Mouse (Mus musculus): Measurements from ENCODE around the gene Tmem191c. TPM values are rescaled to one million over a fixed set of nuclear protein-coding genes. Genes with fewer than 3 reads are reported as not detected.

Tmem191c gene
- polyA plus RNA-seq, 1 experiment from 2014 or later: 12.6 TPM

- H3K27me3 ChIP-seq: no peaks in the 10 kb centered on the region
- no peak overlapping the region for H3K4me3 ChIP-seq
- H3K27ac ChIP-seq: no peak overlapping the region
- 89% methylated on average over 5 of the region's 5 CpGs for WGBS
- no peak overlapping the region for H3K4me2 ChIP-seq (replicated peaks)
- H3K9ac ChIP-seq: no peak overlapping the region
- no peaks in the 10 kb centered on the region for H3K4me1 ChIP-seq
- peaks cover 5% of the 10 kb centered on the region; the same call in 1 of the 2 replicates for H3K9me3 ChIP-seq
- H3K36me3 ChIP-seq: no peaks in the 10 kb centered on the region
- no peak for ATAC-seq (ENCODE audit: low FRiP score, low read depth)
Observed at GRCm38 (mm10) chr16:17269872-17270271, 6.0 kb upstream of the Tmem191c start.

GRCm38 (mm10) chr16:17271124-17271523 lies 4.8 kb upstream of the Tmem191c start:
- ATAC-seq (ENCODE audit: low FRiP score, low read depth): no peak
- Histone ChIP-seq H3K4me2 (replicated peaks) (no peak overlapping the region), H3K4me3 (no peak overlapping the region), H3K4me1 (no peaks in the 10 kb centered on the region), H3K9me3 (peaks cover 5% of the 10 kb centered on the region; the same call in 1 of the 2 replicates), H3K27ac (no peak overlapping the region), H3K9ac (no peak overlapping the region), H3K36me3 (no peaks in the 10 kb centered on the region), H3K27me3 (no peaks in the 10 kb centered on the region)
- WGBS: 73% methylated on average over 4 of the region's 4 CpGs

- H3K27me3 ChIP-seq: peaks cover 2% of the 10 kb centered on the region
- H3K4me3 ChIP-seq: no peak overlapping the region
- WGBS: 67% methylated on average over 6 of the region's 6 CpGs
- peaks cover 4% of the 10 kb centered on the region for H3K4me1 ChIP-seq
- peaks cover 5% of the 10 kb centered on the region; the same call in 1 of the 2 replicates for H3K9me3 ChIP-seq
- ATAC-seq (ENCODE audit: low FRiP score, low read depth): no peak
- no peak overlapping the region for H3K4me2 ChIP-seq (replicated peaks)
- H3K27ac ChIP-seq: no peak overlapping the region
- H3K36me3 ChIP-seq: no peaks in the 10 kb centered on the region
- H3K9ac ChIP-seq: no peak overlapping the region
Observed at GRCm38 (mm10) chr16:17271856-17272255, 4.0 kb upstream of the Tmem191c start.

GRCm38 (mm10) chr16:17276164-17277151 lies 581 bp downstream of the Tmem191c start:
- WGBS: under 1% methylated on average over 62 of the region's 62 CpGs
- Histone ChIP-seq H3K27ac (peak overlapping the region; percentile 48; the same call in 1 of the 2 replicates), H3K4me3 (peak overlapping the region; percentile 60), H3K4me1 (peaks cover 19% of the 10 kb centered on the region), H3K36me3 (peaks cover 25% of the 10 kb centered on the region), H3K27me3 (peaks cover 31% of the 10 kb centered on the region), H3K9me3 (no peaks in the 10 kb centered on the region), H3K4me2 (replicated peaks) (peak overlapping the region; percentile 96), H3K9ac (peak overlapping the region; percentile 67)
- ATAC-seq (ENCODE audit: low FRiP score, low read depth): peak; percentile 90

- H3K4me3 ChIP-seq: peak overlapping the region; percentile 60
- WGBS: 3% methylated on average over 61 of the region's 61 CpGs
- H3K27me3 ChIP-seq: peaks cover 31% of the 10 kb centered on the region
- peaks cover 36% of the 10 kb centered on the region for H3K36me3 ChIP-seq
- no peak overlapping the region for H3K27ac ChIP-seq
- H3K9me3 ChIP-seq: no peaks in the 10 kb centered on the region
- H3K4me2 ChIP-seq (replicated peaks): peak overlapping the region; percentile 96
- ATAC-seq (ENCODE audit: low FRiP score, low read depth): peak; percentile 2; the same call in 1 of the 2 replicates
- peaks cover 19% of the 10 kb centered on the region for H3K4me1 ChIP-seq
- H3K9ac ChIP-seq: peak overlapping the region; percentile 46
Observed at GRCm38 (mm10) chr16:17277342-17278211, 1.7 kb downstream of the Tmem191c start.

GRCm38 (mm10) chr16:17280471-17280870 lies 4.6 kb downstream of the Tmem191c start:
- Histone ChIP-seq H3K4me2 (replicated peaks) (no peak overlapping the region), H3K9me3 (no peaks in the 10 kb centered on the region), H3K27ac (no peak overlapping the region), H3K4me3 (no peak overlapping the region), H3K27me3 (peaks cover 31% of the 10 kb centered on the region), H3K4me1 (peaks cover 19% of the 10 kb centered on the region), H3K9ac (no peak overlapping the region), H3K36me3 (peaks cover 65% of the 10 kb centered on the region)
- 89% methylated on average over 11 of the region's 11 CpGs for WGBS
- ATAC-seq (ENCODE audit: low FRiP score, low read depth): no peak

GRCm38 (mm10) chr16:17283151-17283550 lies 7.3 kb downstream of the Tmem191c start:
- Histone ChIP-seq H3K4me3 (no peak overlapping the region), H3K27ac (no peak overlapping the region), H3K36me3 (peaks cover 89% of the 10 kb centered on the region), H3K27me3 (peaks cover 16% of the 10 kb centered on the region), H3K4me1 (peaks cover 2% of the 10 kb centered on the region; the same call in 1 of the 2 replicates), H3K9ac (no peak overlapping the region), H3K4me2 (replicated peaks) (no peak overlapping the region), H3K9me3 (no peaks in the 10 kb centered on the region)
- ATAC-seq (ENCODE audit: low FRiP score, low read depth): no peak
- 82% methylated on average over 6 of the region's 6 CpGs for WGBS

GRCm38 (mm10) chr16:17287103-17287502 lies 11.2 kb downstream of the Tmem191c start:
- H3K4me3 ChIP-seq: no peak overlapping the region
- no peaks in the 10 kb centered on the region for H3K27me3 ChIP-seq
- no peak overlapping the region for H3K4me2 ChIP-seq (replicated peaks)
- H3K9me3 ChIP-seq: no peaks in the 10 kb centered on the region
- no peak overlapping the region for H3K27ac ChIP-seq
- H3K36me3 ChIP-seq: peaks cover 84% of the 10 kb centered on the region
- 92% methylated on average over 2 of the region's 2 CpGs for WGBS
- no peaks in the 10 kb centered on the region for H3K4me1 ChIP-seq
- ATAC-seq (ENCODE audit: low FRiP score, low read depth): no peak
- no peak overlapping the region for H3K9ac ChIP-seq

- H3K4me1 ChIP-seq: no peaks in the 10 kb centered on the region
- no peaks in the 10 kb centered on the region for H3K9me3 ChIP-seq
- no peaks in the 10 kb centered on the region for H3K27me3 ChIP-seq
- no peak overlapping the region for H3K4me2 ChIP-seq (replicated peaks)
- H3K9ac ChIP-seq: no peak overlapping the region
- H3K4me3 ChIP-seq: no peak overlapping the region
- H3K36me3 ChIP-seq: peaks cover 73% of the 10 kb centered on the region
- ATAC-seq (ENCODE audit: low FRiP score, low read depth): no peak
- no peak overlapping the region for H3K27ac ChIP-seq
- 94% methylated on average over 2 of the region's 2 CpGs for WGBS
Observed at GRCm38 (mm10) chr16:17291016-17291415, 15.1 kb downstream of the Tmem191c start.

GRCm38 (mm10) chr16:17292751-17293150 lies 16.9 kb downstream of the Tmem191c start:
- H3K9me3 ChIP-seq: no peaks in the 10 kb centered on the region
- H3K27ac ChIP-seq: no peak overlapping the region
- H3K36me3 ChIP-seq: peaks cover 74% of the 10 kb centered on the region
- no peak overlapping the region for H3K4me3 ChIP-seq
- no peak overlapping the region for H3K9ac ChIP-seq
- no peaks in the 10 kb centered on the region for H3K4me1 ChIP-seq
- H3K27me3 ChIP-seq: no peaks in the 10 kb centered on the region
- no peak for ATAC-seq (ENCODE audit: low FRiP score, low read depth)
- 2% methylated on average over 2 of the region's 2 CpGs for whole genome bisulfite sequencing
- H3K4me2 ChIP-seq (replicated peaks): no peak overlapping the region

- Histone ChIP-seq H3K9ac (no peak overlapping the region), H3K4me3 (no peak overlapping the region), H3K27ac (no peak overlapping the region), H3K4me2 (replicated peaks) (no peak overlapping the region), H3K27me3 (no peaks in the 10 kb centered on the region), H3K4me1 (no peaks in the 10 kb centered on the region), H3K36me3 (peaks cover 94% of the 10 kb centered on the region), H3K9me3 (no peaks in the 10 kb centered on the region)
- WGBS: 98% methylated on average over 3 of the region's 3 CpGs
- no peak for ATAC-seq (ENCODE audit: low FRiP score, low read depth)
Observed at GRCm38 (mm10) chr16:17300818-17301217, 24.9 kb downstream of the Tmem191c start.
